Mouse (Mus musculus) ES-Bruce4 (cell line): Measurements from ENCODE around the gene Fam166b.

ENCODE experiments used
- CTCF ChIP-seq: IDR thresholded peaks from one replicate; pipeline ENCODE4 v1.8.1; 2011; ENCODE audit warnings: low read depth, low read length
- EP300 ChIP-seq: IDR thresholded peaks from 2 replicates; pipeline ENCODE4 v1.6.1; 2011; ENCODE audit warnings: low read depth, low read length; ENCODE audit not compliant: insufficient read depth
- POLR2A ChIP-seq: IDR thresholded peaks from one replicate; pipeline ENCODE4 v1.8.1; 2011; ENCODE audit warnings: low read length; ENCODE audit not compliant: insufficient read depth

DNA sequence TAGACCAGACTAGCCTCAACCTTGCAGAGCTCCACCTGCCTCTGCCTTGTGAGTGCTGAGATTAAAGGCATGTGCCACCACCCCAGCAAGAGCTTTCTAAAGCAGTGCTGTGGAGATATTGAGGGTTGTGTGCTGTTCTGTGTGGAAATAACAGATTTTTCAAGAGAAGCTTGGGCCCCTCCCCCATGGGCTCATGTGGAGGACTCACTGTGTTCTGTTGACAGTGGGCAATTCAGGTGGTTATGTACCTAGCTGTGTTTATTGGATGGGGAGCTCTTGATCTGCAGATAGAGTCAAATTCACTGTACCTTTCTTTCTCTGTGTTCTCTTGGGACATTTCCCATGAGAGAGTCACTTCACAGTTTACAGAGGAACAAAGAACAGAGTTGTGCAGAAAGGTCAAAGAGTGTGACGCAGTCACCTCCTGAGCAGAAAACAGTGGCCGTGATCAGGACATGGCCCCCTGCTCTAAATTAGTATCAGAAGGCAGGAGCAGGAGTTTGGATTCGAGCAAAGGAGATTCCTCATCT is 37.3 kb downstream of the Fam166b start:
- TF ChIP-seq POLR2A (no peak), CTCF (no peak), EP300 (no peak)
